Mouse (Mus musculus): ENCODE measurements around the gene Tet3.

DNA sequence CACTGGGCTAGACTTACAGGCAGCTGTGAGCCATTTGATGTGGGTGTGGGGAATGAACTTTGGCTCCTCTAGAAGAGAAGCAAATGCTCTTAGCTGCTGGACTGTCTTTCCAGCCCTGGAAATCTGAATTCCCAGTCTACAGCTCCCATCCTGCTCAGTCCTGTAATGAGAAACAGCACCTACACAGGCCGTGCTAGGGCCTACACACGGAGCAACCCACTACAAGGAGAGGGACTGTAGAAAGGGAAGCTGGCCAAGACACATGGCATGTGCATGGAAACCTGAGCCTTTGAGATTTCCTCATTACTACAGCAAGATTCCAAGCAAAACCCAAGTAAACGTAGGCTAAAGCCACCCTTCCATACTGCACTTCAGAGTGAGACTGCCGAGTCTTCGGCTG lies 29.3 kb upstream of the Tet3 start:
- no peak for TF ChIP-seq CTCF (IDR thresholded peaks at IDR 0.05; ENCODE audit: insufficient read depth, low read depth, low read length)
- no peak for TF ChIP-seq POLR2A (IDR thresholded peaks at IDR 0.05; ENCODE audit: insufficient read depth, low read depth, low read length)
